Mouse (Mus musculus) splenic B cell, adult 2 months (primary cell): ENCODE measurements around the gene Mamstr.

Experiments used
- DNase-seq: peaks from one replicate; pipeline ENCODE4 v3.0.0-alpha.2; 2011; ENCODE audit warnings: low read depth, low spot score
- H3K27me3 ChIP-seq: 2 replicates; pipeline ENCODE4 v1.6.1; 2012; ENCODE audit warnings: mild to moderate bottlenecking, low read length, moderate library complexity, mixed read lengths; ENCODE audit not compliant: control insufficient read depth, poor library complexity, insufficient read depth, severe bottlenecking
- H3K36me3 ChIP-seq: 2 replicates; pipeline ENCODE4 v1.6.1; 2012; ENCODE audit warnings: mild to moderate bottlenecking, low read length, moderate library complexity, mixed read lengths; ENCODE audit not compliant: control insufficient read depth, poor library complexity, insufficient read depth, severe bottlenecking

Mamstr gene

GRCm38 (mm10) chr7:45686841-45687240 lies 47.1 kb downstream of the Mamstr start:
- no peak for DNase-seq
- H3K27me3 ChIP-seq: no peaks in the 10 kb centered on the region
- no peaks in the 10 kb centered on the region for H3K36me3 ChIP-seq

- H3K27me3 ChIP-seq: no peaks in the 10 kb centered on the region
- H3K36me3 ChIP-seq: no peaks in the 10 kb centered on the region
- no peak for DNase-seq
Measured at GRCm38 (mm10) chr7:45689099-45689498, 49.3 kb downstream of the Mamstr start.

- DNase-seq: no peak
- Histone ChIP-seq H3K36me3 (no peaks in the 10 kb centered on the region), H3K27me3 (no peaks in the 10 kb centered on the region)
Measured at GRCm38 (mm10) chr7:45689800-45690199, 50.0 kb downstream of the Mamstr start.

- Histone ChIP-seq H3K36me3 (no peaks in the 10 kb centered on the region), H3K27me3 (no peaks in the 10 kb centered on the region)
- no peak for DNase-seq
Measured at GRCm38 (mm10) chr7:45692364-45692763, 52.6 kb downstream of the Mamstr start.

- no peaks in the 10 kb centered on the region for H3K27me3 ChIP-seq
- no peaks in the 10 kb centered on the region for H3K36me3 ChIP-seq
- DNase-seq: no peak
Measured at GRCm38 (mm10) chr7:45693921-45694591, 54.3 kb downstream of the Mamstr start, which contains the start of gene Sec1. Gene Sec1 (minus strand): TSS chr7:45694402.

GRCm38 (mm10) chr7:45695098-45695497 lies 55.3 kb downstream of the Mamstr start:
- no peaks in the 10 kb centered on the region for H3K27me3 ChIP-seq
- DNase-seq: no peak
- no peaks in the 10 kb centered on the region for H3K36me3 ChIP-seq
